ENCODE assay signal across 13 mouse cellular contexts in the genomic region with DNA sequence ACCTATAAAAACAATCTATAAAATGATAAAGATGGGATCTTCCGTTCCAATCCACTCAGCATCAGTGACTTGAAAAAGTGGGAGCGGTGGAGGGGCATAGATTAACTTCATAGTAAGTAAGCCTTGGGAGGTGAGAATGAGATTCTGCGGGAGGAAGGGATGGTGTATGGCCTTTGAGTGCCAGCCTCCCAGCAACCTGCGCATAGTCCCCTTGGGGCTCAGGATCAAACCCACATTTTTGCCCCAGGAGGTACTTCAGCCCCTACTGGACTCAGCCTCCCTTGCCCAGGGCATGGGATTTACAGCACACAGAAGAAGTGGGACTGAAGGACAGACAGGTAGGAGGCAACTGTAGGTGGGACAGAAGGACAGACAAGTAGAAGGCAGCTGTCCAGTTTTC. TPM values are rescaled to one million over a fixed set of nuclear protein-coding genes. Genes with fewer than 3 reads are reported as not detected.
A peak's percentile ranks its signal among the peaks of the same experiment; 100 is the strongest.
DNase-seq lines count a peak whose midpoint lies in the region; ATAC-seq and TF ChIP-seq lines count a peak whose summit lies in the region.
"Had no signal": no experiment of that assay in that cellular context is flagged by ENCODE, and none has a peak within 500 bp of the region (broad histone marks: within the 10 kb centered on the region; RNA-seq: fewer than 3 reads in every experiment).

No protein-coding gene starts in this region.

- 62% methylated on average over 4 of the region's 4 CpGs for WGBS in heart, embryonic 10.5 days
- 77% methylated on average over 4 of the region's 4 CpGs for WGBS in liver, adult 2 months
- 68% methylated on average over 4 of the region's 4 CpGs for WGBS in liver, embryonic 11.5 days
- WGBS in hindbrain, postnatal 0 days = 76% methylated on average over 4 of the region's 4 CpGs
- 68% methylated on average over 4 of the region's 4 CpGs for WGBS in neural tube, embryonic 15.5 days

- no peak overlapping the region for H3K27ac ChIP-seq in heart, embryonic 10.5 days
- H3K27ac ChIP-seq in liver, adult 2 months (replicated peaks; ENCODE audit: insufficient read depth, low read depth, low read length) = peak overlapping the region; percentile 79
- H3K27ac ChIP-seq in liver, embryonic 11.5 days (ENCODE audit: low read depth, low read length) = no peak overlapping the region
- no peak overlapping the region for H3K27ac ChIP-seq in hindbrain, postnatal 0 days
- no peak overlapping the region for H3K27ac ChIP-seq in neural tube, embryonic 15.5 days (replicated peaks)
- H3K27ac ChIP-seq: embryonic facial prominence, embryonic 13.5 days; limb, embryonic 10.5 days had no signal

- H3K9me3 ChIP-seq in heart, embryonic 10.5 days = no peaks in the 10 kb centered on the region
- H3K9me3 ChIP-seq in liver, embryonic 11.5 days (ENCODE audit: control insufficient read depth, low read length) = no peaks in the 10 kb centered on the region
- no peaks in the 10 kb centered on the region for H3K9me3 ChIP-seq in hindbrain, postnatal 0 days (ENCODE audit: low read length)
- H3K9me3 ChIP-seq in neural tube, embryonic 15.5 days (replicated peaks) = no peaks in the 10 kb centered on the region
- H3K9me3 ChIP-seq: embryonic facial prominence, embryonic 13.5 days; limb, embryonic 10.5 days had no signal

- peak; percentile 91 for DNase-seq in heart, adult 11 months
- no peak for DNase-seq in heart, embryonic 10.5 days (ENCODE audit: low spot score)
- DNase-seq in liver, adult 2 months (ENCODE audit: extremely low read depth, low read depth, low spot score) = no peak
- DNase-seq in liver, embryonic 11.5 days (ENCODE audit: low spot score) = no peak
- DNase-seq in hindbrain, postnatal 0 days (ENCODE audit: low spot score) = no peak
- no peak for DNase-seq in right cerebral cortex, postnatal 14 days
- no peak for DNase-seq in layer of hippocampus, postnatal 36 days
- DNase-seq: cerebellum, adult 8-10 months had no signal

- no peaks in the 10 kb centered on the region; the same call in 1 of the 2 replicates for H3K27me3 ChIP-seq in heart, embryonic 10.5 days (ENCODE audit: insufficient read depth, poor library complexity, severe bottlenecking)
- H3K27me3 ChIP-seq in liver, adult 2 months (ENCODE audit: control insufficient read depth, insufficient read depth, low read length) = 0 out of 2 replicates have a peak, but pooled peaks cover 2% of the 10 kb centered on the region
- peaks cover 12% of the 10 kb centered on the region for H3K27me3 ChIP-seq in liver, embryonic 11.5 days (replicated peaks; ENCODE audit: control insufficient read depth, insufficient read depth, low read length)
- H3K27me3 ChIP-seq in hindbrain, postnatal 0 days (ENCODE audit: insufficient read depth, low read length) = no peaks in the 10 kb centered on the region
- H3K27me3 ChIP-seq in neural tube, embryonic 15.5 days (replicated peaks) = no peaks in the 10 kb centered on the region

- peak overlapping the region; percentile 49 for H3K9ac ChIP-seq in liver, adult 2 months (ENCODE audit: low read depth, low read length)
- H3K9ac ChIP-seq in liver, embryonic 11.5 days (ENCODE audit: low read depth, low read length) = no peak overlapping the region
- no peak overlapping the region for H3K9ac ChIP-seq in hindbrain, postnatal 0 days (replicated peaks; ENCODE audit: low read length)
- H3K9ac ChIP-seq in neural tube, embryonic 15.5 days (replicated peaks) = 0 out of 2 replicates have a peak overlapping the region, but pooled peaks have one; percentile 14
- H3K9ac ChIP-seq: embryonic facial prominence, embryonic 13.5 days had no signal

- no peak overlapping the region for H3K4me2 ChIP-seq in liver, embryonic 11.5 days
- H3K4me2 ChIP-seq in hindbrain, postnatal 0 days (ENCODE audit: low read depth, low read length) = peak overlapping the region; percentile 71
- H3K4me2 ChIP-seq in neural tube, embryonic 15.5 days = peak overlapping the region; percentile 89

- no peak for ATAC-seq in liver, embryonic 11.5 days (replicated peaks; ENCODE audit: low FRiP score)
- no peak for ATAC-seq in hindbrain, postnatal 0 days
- no peak for ATAC-seq in neural tube, embryonic 15.5 days (ENCODE audit: low FRiP score)

- H3K4me3 ChIP-seq in heart, embryonic 10.5 days = no peak overlapping the region
- 0 out of 2 replicates have a peak overlapping the region, but pooled peaks have one; percentile 2 for H3K4me3 ChIP-seq in liver, adult 2 months (ENCODE audit: insufficient read depth, low read depth, low read length)
- no peak overlapping the region for H3K4me3 ChIP-seq in liver, embryonic 11.5 days (ENCODE audit: low read depth, low read length)
- H3K4me3 ChIP-seq in hindbrain, postnatal 0 days (ENCODE audit: low read length) = peak overlapping the region; percentile 10; the same call in 1 of the 2 replicates
- peak overlapping the region; percentile 69; the same call in 1 of the 2 replicates for H3K4me3 ChIP-seq in neural tube, embryonic 15.5 days (replicated peaks)

- peaks cover 71% of the 10 kb centered on the region for H3K4me1 ChIP-seq in heart, embryonic 10.5 days
- no peaks in the 10 kb centered on the region; the same call in 1 of the 2 replicates for H3K4me1 ChIP-seq in liver, adult 2 months (ENCODE audit: control insufficient read depth, insufficient read depth, low read length)
- peaks cover 3% of the 10 kb centered on the region for H3K4me1 ChIP-seq in liver, embryonic 11.5 days (replicated peaks; ENCODE audit: control insufficient read depth, insufficient read depth, low read length)
- peaks cover 11% of the 10 kb centered on the region for H3K4me1 ChIP-seq in hindbrain, postnatal 0 days (ENCODE audit: insufficient read depth, low read length)
- peaks cover 51% of the 10 kb centered on the region for H3K4me1 ChIP-seq in neural tube, embryonic 15.5 days

- no peaks in the 10 kb centered on the region for H3K36me3 ChIP-seq in heart, embryonic 10.5 days
- no peaks in the 10 kb centered on the region for H3K36me3 ChIP-seq in liver, adult 2 months (ENCODE audit: control insufficient read depth, insufficient read depth, low read length)
- H3K36me3 ChIP-seq in liver, embryonic 11.5 days (ENCODE audit: control insufficient read depth, insufficient read depth, low read length) = no peaks in the 10 kb centered on the region
- H3K36me3 ChIP-seq in hindbrain, postnatal 0 days (ENCODE audit: insufficient read depth, low read length) = no peaks in the 10 kb centered on the region
- no peaks in the 10 kb centered on the region for H3K36me3 ChIP-seq in neural tube, embryonic 15.5 days
- H3K36me3 ChIP-seq: embryonic facial prominence, embryonic 13.5 days; limb, embryonic 10.5 days had no signal

- no peak for TF ChIP-seq CTCF in liver, adult 2 months (IDR thresholded peaks at IDR 0.05; ENCODE audit: low read depth, low read length)
- no peak for TF ChIP-seq CTCF in hindbrain, postnatal 0 days (IDR thresholded peaks at IDR 0.05; ENCODE audit: low read depth)

- no peak for TF ChIP-seq POLR2A in liver, adult 2 months (IDR thresholded peaks at IDR 0.05; ENCODE audit: extremely low read depth, insufficient read depth, low read length)

- peaks cover 7% of the 10 kb centered on the region; the same call in 1 of the 2 replicates for H3K79me2 ChIP-seq in liver, adult 2 months (ENCODE audit: control insufficient read depth, insufficient read depth, low read length)

RNA-seq across cellular contexts. Expression of a gene that starts 2.6 kb away (rescaled TPM):
- 11.0 and 12.8 TPM in 2 replicates for polyA plus RNA-seq in heart, embryonic 10.5 days (2016; fragmentation: Nextera tagmentation; extraction: Ambion mirVana)
- total RNA-seq in liver, adult 2 months (2014; rRNA removed) = 12.4 and 22.9 TPM in 2 replicates
- 5.2 and 13.1 TPM in 2 replicates for polyA plus RNA-seq in liver, adult 2 months (2012; rRNA removed)
- polyA plus RNA-seq in liver, embryonic 11.5 days (2014; fragmentation: Nextera tagmentation; extraction: Ambion mirVana) = 26.8 and 29.6 TPM in 2 replicates
- 87.7 and 135 TPM in 2 replicates for total RNA-seq in hindbrain, postnatal 0 days (2014; rRNA removed)
- 35.8 and 37.1 TPM in 2 replicates for polyA plus RNA-seq in hindbrain, postnatal 0 days (2015; fragmentation: Nextera tagmentation; extraction: Ambion mirVana)
- polyA plus RNA-seq in neural tube, embryonic 15.5 days (2015; fragmentation: Nextera tagmentation; extraction: Ambion mirVana) = 31.4 and 36.4 TPM in 2 replicates
- total RNA-seq in layer of hippocampus, postnatal 36 days (2021) = 100 to 1,000 TPM; 272 to 282 TPM

RNA-seq across cellular contexts. Expression of a gene that starts 58.8 kb away (rescaled TPM):
- 0.06 TPM in 1 of 2 replicates, not detected in the other for polyA plus RNA-seq in heart, embryonic 10.5 days (2016; fragmentation: Nextera tagmentation; extraction: Ambion mirVana)
- not detected in 2 replicates for total RNA-seq in liver, adult 2 months (2014; rRNA removed)
- not detected in 2 replicates for polyA plus RNA-seq in liver, adult 2 months (2012; rRNA removed)
- not detected in 2 replicates for polyA plus RNA-seq in liver, embryonic 11.5 days (2014; fragmentation: Nextera tagmentation; extraction: Ambion mirVana)
- not detected in 2 replicates for total RNA-seq in hindbrain, postnatal 0 days (2014; rRNA removed)
- polyA plus RNA-seq in hindbrain, postnatal 0 days (2015; fragmentation: Nextera tagmentation; extraction: Ambion mirVana) = not detected in 2 replicates
- 0.09 TPM in 1 of 2 replicates, not detected in the other for polyA plus RNA-seq in neural tube, embryonic 15.5 days (2015; fragmentation: Nextera tagmentation; extraction: Ambion mirVana)
- under 1 TPM; 0.20 to 0.35 TPM for total RNA-seq in layer of hippocampus, postnatal 36 days (2021)
- total RNA-seq: adrenal gland, adult 2 months had no signal
- polyA plus RNA-seq: adrenal gland, adult 2 months; embryonic facial prominence, embryonic 13.5 days; heart, postnatal 0 days; limb, embryonic 10.5 days had no signal

Comparison
In these comparisons a context has a peak if more than half of its experiments do, and no peak if none do; other contexts are left out.
1. H3K4me3 ChIP-seq: peak in liver, adult 2 months (single experiment), hindbrain, postnatal 0 days (single experiment) and neural tube, embryonic 15.5 days (single experiment); none in heart, embryonic 10.5 days (single experiment) and liver, embryonic 11.5 days (single experiment).
2. H3K9ac ChIP-seq: peak in liver, adult 2 months (single experiment) and neural tube, embryonic 15.5 days (single experiment); none in liver, embryonic 11.5 days (single experiment) and hindbrain, postnatal 0 days (single experiment).